In the genomic region with DNA sequence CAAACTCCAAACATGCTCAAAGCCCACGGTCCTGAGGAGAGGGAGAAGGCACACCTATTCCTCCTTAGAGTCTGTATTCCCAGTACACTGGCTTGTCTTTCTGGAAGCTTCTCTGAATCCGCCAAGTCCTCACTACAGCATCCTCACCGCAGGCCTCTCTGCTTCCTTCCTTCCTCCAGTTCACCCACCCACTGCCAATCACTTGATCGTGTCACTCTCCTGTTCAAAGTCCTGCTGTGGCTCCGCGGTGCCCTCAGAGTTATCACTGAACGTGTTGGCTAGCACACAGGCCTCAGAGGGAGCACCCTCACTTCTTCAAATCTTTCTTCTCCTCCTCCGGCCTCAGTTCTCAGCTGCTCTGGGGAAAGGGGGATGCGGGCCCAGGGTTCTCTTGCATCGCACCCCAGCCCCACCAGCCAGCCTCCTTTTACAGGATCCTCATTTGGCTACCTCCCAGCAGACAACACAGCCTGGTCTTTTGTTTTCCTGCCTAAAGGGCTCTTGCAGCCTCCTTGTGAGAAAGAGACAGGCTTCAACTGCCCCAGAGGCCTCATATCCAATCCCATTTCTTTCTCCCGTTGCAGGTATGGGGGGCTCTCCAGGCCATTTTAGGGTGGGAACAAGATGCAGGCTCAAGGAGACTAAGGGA, we compare ENCODE assay signal across 10 mouse cellular contexts.
DNase-seq lines count a peak whose midpoint lies in the region; ATAC-seq and TF ChIP-seq lines count a peak whose summit lies in the region.
"Had no signal": no experiment of that assay in that cellular context is flagged by ENCODE, and none has a peak within 500 bp of the region (broad histone marks: within the 10 kb centered on the region; RNA-seq: fewer than 3 reads in every experiment).

No protein-coding gene starts in this region.

- TF ChIP-seq CTCF in kidney, adult 2 months (conservative IDR thresholded peaks at IDR 0.05; ENCODE audit: insufficient read depth, insufficient read length, low read depth, low read length): no peak

- no peak for DNase-seq in kidney, adult 2 months
- DNase-seq in kidney, postnatal 14 days: no peak
- no peak for DNase-seq in embryonic facial prominence, embryonic 11.5 days (ENCODE audit: low spot score)
- no peak for DNase-seq in midbrain, embryonic 14.5 days
- no peak for DNase-seq in cerebellum, postnatal 36 days
- no peak for DNase-seq in gastrocnemius, adult 8-10 months (ENCODE audit: low spot score in 2 of 2)
- DNase-seq: lung, postnatal 14 days had no signal

- H3K9me3 ChIP-seq in embryonic facial prominence, embryonic 11.5 days (replicated peaks; ENCODE audit: control insufficient read depth, low read length): no peaks in the 10 kb centered on the region
- H3K9me3 ChIP-seq in hindbrain, embryonic 13.5 days: no peaks in the 10 kb centered on the region
- no peaks in the 10 kb centered on the region for H3K9me3 ChIP-seq in midbrain, embryonic 14.5 days (ENCODE audit: control insufficient read depth, low read length)

- TF ChIP-seq POLR2A in kidney, adult 2 months (IDR thresholded peaks at IDR 0.05; ENCODE audit: low read depth, low read length): no peak

- H3K27me3 ChIP-seq in kidney, adult 2 months (replicated peaks; ENCODE audit: control insufficient read depth, insufficient read depth, low read length): no peaks in the 10 kb centered on the region
- no peaks in the 10 kb centered on the region for H3K27me3 ChIP-seq in embryonic facial prominence, embryonic 11.5 days (ENCODE audit: control insufficient read depth, insufficient read depth, low read length)
- no peaks in the 10 kb centered on the region for H3K27me3 ChIP-seq in hindbrain, embryonic 13.5 days
- H3K27me3 ChIP-seq in midbrain, embryonic 14.5 days (ENCODE audit: control insufficient read depth, insufficient read depth, low read length): no peaks in the 10 kb centered on the region

- WGBS in kidney, adult 2 months: 45% methylated on average over 11 of the region's 11 CpGs
- 41% methylated on average over 11 of the region's 11 CpGs for WGBS in embryonic facial prominence, embryonic 11.5 days
- 24% methylated on average over 11 of the region's 11 CpGs for WGBS in hindbrain, embryonic 13.5 days
- WGBS in midbrain, embryonic 14.5 days: 19% methylated on average over 11 of the region's 11 CpGs

- no peak overlapping the region for H3K9ac ChIP-seq in embryonic facial prominence, embryonic 11.5 days (replicated peaks; ENCODE audit: low read length)
- H3K9ac ChIP-seq in hindbrain, embryonic 13.5 days: peak overlapping the region; percentile 46
- H3K9ac ChIP-seq in midbrain, embryonic 14.5 days (replicated peaks; ENCODE audit: low read length): no peak overlapping the region; the same call in 1 of the 2 replicates

- H3K4me1 ChIP-seq in kidney, adult 2 months (ENCODE audit: control insufficient read depth, insufficient read depth, low read length): peaks cover 5% of the 10 kb centered on the region; the same call in 1 of the 2 replicates
- peaks cover 11% of the 10 kb centered on the region for H3K4me1 ChIP-seq in embryonic facial prominence, embryonic 11.5 days (ENCODE audit: control insufficient read depth, insufficient read depth, low read length)
- H3K4me1 ChIP-seq in hindbrain, embryonic 13.5 days (replicated peaks): peaks cover 72% of the 10 kb centered on the region
- H3K4me1 ChIP-seq in midbrain, embryonic 14.5 days (ENCODE audit: control insufficient read depth, insufficient read depth, low read length): peaks cover 41% of the 10 kb centered on the region

- no peak overlapping the region for H3K4me2 ChIP-seq in embryonic facial prominence, embryonic 11.5 days (ENCODE audit: low read depth, low read length)
- H3K4me2 ChIP-seq in hindbrain, embryonic 13.5 days: no peak overlapping the region
- no peak overlapping the region; the same call in 1 of the 2 replicates for H3K4me2 ChIP-seq in midbrain, embryonic 14.5 days (ENCODE audit: low read length)

- no peak overlapping the region for H3K4me3 ChIP-seq in kidney, adult 2 months (ENCODE audit: insufficient read depth, low read depth, low read length)
- H3K4me3 ChIP-seq in embryonic facial prominence, embryonic 11.5 days (ENCODE audit: low read depth, low read length): no peak overlapping the region
- H3K4me3 ChIP-seq in hindbrain, embryonic 13.5 days: no peak overlapping the region
- no peak overlapping the region for H3K4me3 ChIP-seq in midbrain, embryonic 14.5 days (replicated peaks; ENCODE audit: low read depth, low read length)
- H3K4me3 ChIP-seq: erythroblast, embryonic 14.5 days had no signal

- H3K27ac ChIP-seq in kidney, adult 2 months (ENCODE audit: insufficient read depth, low read depth, low read length): peak overlapping the region; percentile 40
- 0 out of 2 replicates have a peak overlapping the region, but pooled peaks have one; percentile 3 for H3K27ac ChIP-seq in embryonic facial prominence, embryonic 11.5 days (replicated peaks; ENCODE audit: low read depth, low read length)
- H3K27ac ChIP-seq in hindbrain, embryonic 13.5 days: peak overlapping the region; percentile 61
- peak overlapping the region; percentile 71 for H3K27ac ChIP-seq in midbrain, embryonic 14.5 days (replicated peaks; ENCODE audit: low read depth, low read length)

- no peaks in the 10 kb centered on the region for H3K36me3 ChIP-seq in kidney, adult 2 months (ENCODE audit: control insufficient read depth, insufficient read depth, low read length)
- H3K36me3 ChIP-seq in embryonic facial prominence, embryonic 11.5 days (replicated peaks; ENCODE audit: control insufficient read depth, insufficient read depth, low read depth, low read length): no peaks in the 10 kb centered on the region
- H3K36me3 ChIP-seq in hindbrain, embryonic 13.5 days: peaks cover 7% of the 10 kb centered on the region; the same call in 1 of the 2 replicates
- H3K36me3 ChIP-seq in midbrain, embryonic 14.5 days (ENCODE audit: control insufficient read depth, insufficient read depth, low read length): peaks cover 9% of the 10 kb centered on the region

- ATAC-seq in embryonic facial prominence, embryonic 11.5 days (replicated peaks; ENCODE audit: insufficient number of reproducible peaks, low FRiP score, low TSS enrichment, low read depth): no peak
- ATAC-seq in hindbrain, embryonic 13.5 days (ENCODE audit: low FRiP score): 0 out of 2 replicates have a peak, but pooled peaks have one; percentile 14
- ATAC-seq in midbrain, embryonic 14.5 days (ENCODE audit: low FRiP score, low TSS enrichment): no peak
- no peak for ATAC-seq in frontal cortex, adult (ENCODE audit: low TSS enrichment)

Comparison
In these comparisons a context has a peak if more than half of its experiments do, and no peak if none do; other contexts are left out.
1. H3K27ac ChIP-seq: peak in every context shown above with its lines; median percentile 71 in midbrain, embryonic 14.5 days; 61 in hindbrain, embryonic 13.5 days; 40 in kidney, adult 2 months; 3 in embryonic facial prominence, embryonic 11.5 days.